Comparison of ENCODE assay signal across 11 mouse cellular contexts in genomic region chr11:85844971-85845370, GRCm38 (mm10). TPM values are rescaled to one million over a fixed set of nuclear protein-coding genes. Genes with fewer than 3 reads are reported as not detected.
A peak's percentile ranks its signal among the peaks of the same experiment; 100 is the strongest.
DNase-seq lines count a peak whose midpoint lies in the region; ATAC-seq and TF ChIP-seq lines count a peak whose summit lies in the region.
"Had no signal": no experiment of that assay in that cellular context is flagged by ENCODE, and none has a peak within 500 bp of the region (broad histone marks: within the 10 kb centered on the region; RNA-seq: fewer than 3 reads in every experiment).

No protein-coding gene starts in this region.

- ATAC-seq in heart, postnatal 0 days (ENCODE audit: insufficient read depth, low read depth), result no peak
- ATAC-seq in embryonic facial prominence, embryonic 11.5 days (replicated peaks; ENCODE audit: insufficient number of reproducible peaks, low FRiP score, low TSS enrichment, low read depth), result no peak
- ATAC-seq in intestine, postnatal 0 days, result no peak
- no peak for ATAC-seq in liver, postnatal 0 days
- ATAC-seq in erythroid progenitor cell, adult 5-6 weeks (replicated peaks; ENCODE audit: low FRiP score, poor library complexity, severe bottlenecking), result no peak

- H3K36me3 ChIP-seq in heart, postnatal 0 days (replicated peaks; ENCODE audit: control insufficient read depth, insufficient read depth, low read length), result no peaks in the 10 kb centered on the region
- H3K36me3 ChIP-seq in embryonic facial prominence, embryonic 11.5 days (replicated peaks; ENCODE audit: control insufficient read depth, insufficient read depth, low read depth, low read length), result no peaks in the 10 kb centered on the region
- no peaks in the 10 kb centered on the region for H3K36me3 ChIP-seq in intestine, postnatal 0 days (ENCODE audit: control insufficient read depth, insufficient read depth)
- H3K36me3 ChIP-seq in liver, postnatal 0 days (replicated peaks; ENCODE audit: insufficient read depth, low read length), result no peaks in the 10 kb centered on the region

- H3K4me1 ChIP-seq in heart, postnatal 0 days (ENCODE audit: control insufficient read depth, insufficient read depth), result 0 out of 2 replicates have a peak, but pooled peaks cover 7% of the 10 kb centered on the region
- peaks cover 2% of the 10 kb centered on the region; the same call in 1 of the 2 replicates for H3K4me1 ChIP-seq in embryonic facial prominence, embryonic 11.5 days (ENCODE audit: control insufficient read depth, insufficient read depth, low read length)
- H3K4me1 ChIP-seq in intestine, postnatal 0 days (replicated peaks; ENCODE audit: control insufficient read depth, insufficient read depth, low read length), result peaks cover 8% of the 10 kb centered on the region
- H3K4me1 ChIP-seq in liver, postnatal 0 days (ENCODE audit: insufficient read depth), result peaks cover 21% of the 10 kb centered on the region

- DNase-seq in heart, postnatal 0 days (ENCODE audit: low spot score), result no peak
- DNase-seq in heart, postnatal 4 days, result no peak
- DNase-seq in embryonic facial prominence, embryonic 11.5 days (ENCODE audit: low spot score), result no peak
- no peak for DNase-seq in liver, postnatal 0 days
- no peak for DNase-seq in cerebellum, adult 18-20 months
- no peak for DNase-seq in gastrocnemius, postnatal 14 days

- intact Hi-C loops in gastrocnemius, postnatal 14 days (cut with DNase I; ENCODE audit: low total_unique reads), result loop anchor here (5.0 kb wide), 2 partner anchors 127 to 327 kb away; no protein-coding TSS in a partner anchor

- H3K4me3 ChIP-seq in heart, postnatal 0 days (ENCODE audit: low read depth, low read length), result no peak overlapping the region
- H3K4me3 ChIP-seq in embryonic facial prominence, embryonic 11.5 days (ENCODE audit: low read depth, low read length), result peak overlapping the region; percentile 79
- H3K4me3 ChIP-seq in intestine, postnatal 0 days (ENCODE audit: low read depth, low read length), result peak overlapping the region; percentile 54; the same call in 1 of the 2 replicates
- H3K4me3 ChIP-seq in liver, postnatal 0 days (ENCODE audit: low read depth, low read length), result no peak overlapping the region

- peak overlapping the region; percentile 66; the same call in 1 of the 2 replicates for H3K4me2 ChIP-seq in heart, postnatal 0 days (ENCODE audit: low read depth, low read length)
- H3K4me2 ChIP-seq in embryonic facial prominence, embryonic 11.5 days (ENCODE audit: low read depth, low read length), result peak overlapping the region; percentile 87
- H3K4me2 ChIP-seq in intestine, postnatal 0 days (replicated peaks; ENCODE audit: low read depth), result peak overlapping the region; percentile 91; the same call in 1 of the 2 replicates
- H3K4me2 ChIP-seq in liver, postnatal 0 days (ENCODE audit: low read depth, low read length), result peak overlapping the region; percentile 82

- H3K27ac ChIP-seq in heart, postnatal 0 days (ENCODE audit: low read depth), result no peak overlapping the region; the same call in 1 of the 2 replicates
- peak overlapping the region; percentile 81; the same call in 1 of the 2 replicates for H3K27ac ChIP-seq in embryonic facial prominence, embryonic 11.5 days (replicated peaks; ENCODE audit: low read depth, low read length)
- H3K27ac ChIP-seq in intestine, postnatal 0 days (ENCODE audit: low read depth, low read length), result no peak overlapping the region
- no peak overlapping the region for H3K27ac ChIP-seq in liver, postnatal 0 days (ENCODE audit: low read depth)

- no peak for TF ChIP-seq EP300 in heart, postnatal 0 days (IDR thresholded peaks at IDR 0.05; ENCODE audit: low read depth)
- no peak for TF ChIP-seq EP300 in liver, postnatal 0 days (IDR thresholded peaks at IDR 0.05; ENCODE audit: low read depth)

- TF ChIP-seq CTCF in heart, postnatal 0 days (IDR thresholded peaks at IDR 0.05; ENCODE audit: low read depth), result no peak
- no peak for TF ChIP-seq CTCF in intestine, postnatal 0 days (IDR thresholded peaks at IDR 0.05; ENCODE audit: low read depth)
- TF ChIP-seq CTCF in liver, postnatal 0 days (IDR thresholded peaks at IDR 0.05; ENCODE audit: low read depth), result no peak

- WGBS in heart, postnatal 0 days, result 39% methylated on average over 5 of the region's 5 CpGs
- WGBS in embryonic facial prominence, embryonic 11.5 days, result 28% methylated on average over 5 of the region's 5 CpGs
- 42% methylated on average over 5 of the region's 5 CpGs for whole genome bisulfite sequencing in intestine, postnatal 0 days
- WGBS in liver, postnatal 0 days (ENCODE audit: insufficient replicate concordance), result 29% methylated on average over 5 of the region's 5 CpGs

- H3K27me3 ChIP-seq in heart, postnatal 0 days (ENCODE audit: control insufficient read depth, insufficient read depth, low read length), result peaks cover 52% of the 10 kb centered on the region
- peaks cover 5% of the 10 kb centered on the region for H3K27me3 ChIP-seq in embryonic facial prominence, embryonic 11.5 days (ENCODE audit: control insufficient read depth, insufficient read depth, low read length)
- peaks cover 42% of the 10 kb centered on the region for H3K27me3 ChIP-seq in intestine, postnatal 0 days (replicated peaks; ENCODE audit: control insufficient read depth, insufficient read depth, low read length)
- H3K27me3 ChIP-seq in liver, postnatal 0 days (ENCODE audit: insufficient read depth, low read length), result peaks cover 79% of the 10 kb centered on the region

- H3K9me3 ChIP-seq in heart, postnatal 0 days (replicated peaks; ENCODE audit: control insufficient read depth, low read length), result no peaks in the 10 kb centered on the region
- no peaks in the 10 kb centered on the region for H3K9me3 ChIP-seq in embryonic facial prominence, embryonic 11.5 days (replicated peaks; ENCODE audit: control insufficient read depth, low read length)
- no peaks in the 10 kb centered on the region for H3K9me3 ChIP-seq in intestine, postnatal 0 days (ENCODE audit: control insufficient read depth)
- H3K9me3 ChIP-seq in liver, postnatal 0 days (ENCODE audit: low read length), result no peaks in the 10 kb centered on the region

- no peak overlapping the region for H3K9ac ChIP-seq in heart, postnatal 0 days (replicated peaks; ENCODE audit: low read depth, low read length)
- peak overlapping the region; percentile 80 for H3K9ac ChIP-seq in embryonic facial prominence, embryonic 11.5 days (replicated peaks; ENCODE audit: low read length)
- no peak overlapping the region for H3K9ac ChIP-seq in intestine, postnatal 0 days (ENCODE audit: low read depth, low read length)
- H3K9ac ChIP-seq in liver, postnatal 0 days (replicated peaks), result no peak overlapping the region

RNA-seq across cellular contexts. Expression of gene Gm11444, which starts 5.2 kb away (rescaled TPM):
- not detected in 2 replicates for total RNA-seq in heart, postnatal 0 days (2014; rRNA removed; ENCODE audit: low replicate concordance)
- not detected in 2 replicates for polyA plus RNA-seq in heart, postnatal 0 days (2015; fragmentation: Nextera tagmentation; extraction: Ambion mirVana)
- total RNA-seq in heart, postnatal 4 days (2021), result not detected
- polyA plus RNA-seq in embryonic facial prominence, embryonic 11.5 days (2014; fragmentation: Nextera tagmentation; extraction: Ambion mirVana), result not detected in 2 replicates
- polyA plus RNA-seq in intestine, postnatal 0 days (2015; fragmentation: Nextera tagmentation; extraction: Ambion mirVana), result not detected in 2 replicates
- polyA plus RNA-seq in liver, postnatal 0 days (2015; fragmentation: Nextera tagmentation; extraction: Ambion mirVana), result not detected in 2 replicates
- total RNA-seq in gastrocnemius, postnatal 14 days (2021), result not detected
- not detected in 2 replicates for total RNA-seq in erythroid progenitor cell, adult 5-6 weeks (2015; ENCODE audit: low replicate concordance)
- not detected in 2 replicates for total RNA-seq in erythroid progenitor cell, adult 5-6 weeks (2017; ENCODE audit: low replicate concordance)
- total RNA-seq: left cerebral cortex, postnatal 4 days had no signal
- polyA plus RNA-seq: brain, embryonic 14.5 days; frontal cortex, adult 2 months had no signal

RNA-seq across cellular contexts. Expression of gene Tbx2, which starts 12.6 kb away (rescaled TPM):
- 8.5 and 12.0 TPM in 2 replicates for total RNA-seq in heart, postnatal 0 days (2014; rRNA removed; ENCODE audit: low replicate concordance)
- 1.3 TPM in 2 replicates for polyA plus RNA-seq in heart, postnatal 0 days (2015; fragmentation: Nextera tagmentation; extraction: Ambion mirVana)
- total RNA-seq in heart, postnatal 4 days (2021), result 10 to 100 TPM; 11.3 to 11.5 TPM
- 22.3 and 25.9 TPM in 2 replicates for polyA plus RNA-seq in embryonic facial prominence, embryonic 11.5 days (2014; fragmentation: Nextera tagmentation; extraction: Ambion mirVana)
- polyA plus RNA-seq in intestine, postnatal 0 days (2015; fragmentation: Nextera tagmentation; extraction: Ambion mirVana), result 3.0 and 3.3 TPM in 2 replicates
- polyA plus RNA-seq in liver, postnatal 0 days (2015; fragmentation: Nextera tagmentation; extraction: Ambion mirVana), result 0.66 and 0.75 TPM in 2 replicates
- total RNA-seq in gastrocnemius, postnatal 14 days (2021), result 10 to 100 TPM in 1 of 2 experiments, 1 to 10 TPM in 1; 9.7 to 10.1 TPM
- total RNA-seq in erythroid progenitor cell, adult 5-6 weeks (2015; ENCODE audit: low replicate concordance), result 1.1 TPM in 1 of 2 replicates, not detected in the other
- total RNA-seq in erythroid progenitor cell, adult 5-6 weeks (2017; ENCODE audit: low replicate concordance), result 1.4 TPM in 1 of 2 replicates, not detected in the other

RNA-seq across cellular contexts. Expression of gene Tbx4, which starts 41.3 kb away (rescaled TPM):
- not detected in 2 replicates for total RNA-seq in heart, postnatal 0 days (2014; rRNA removed; ENCODE audit: low replicate concordance)
- polyA plus RNA-seq in heart, postnatal 0 days (2015; fragmentation: Nextera tagmentation; extraction: Ambion mirVana), result 0.05 and 0.07 TPM in 2 replicates
- under 1 TPM in 1 of 2 experiments, not detected in 1; 0.09 TPM for total RNA-seq in heart, postnatal 4 days (2021)
- polyA plus RNA-seq in embryonic facial prominence, embryonic 11.5 days (2014; fragmentation: Nextera tagmentation; extraction: Ambion mirVana), result 0.65 and 1.5 TPM in 2 replicates
- not detected in 2 replicates for polyA plus RNA-seq in intestine, postnatal 0 days (2015; fragmentation: Nextera tagmentation; extraction: Ambion mirVana)
- polyA plus RNA-seq in liver, postnatal 0 days (2015; fragmentation: Nextera tagmentation; extraction: Ambion mirVana), result not detected in 2 replicates
- total RNA-seq in gastrocnemius, postnatal 14 days (2021), result 1 to 10 TPM; 1.7 to 2.6 TPM
- total RNA-seq in erythroid progenitor cell, adult 5-6 weeks (2015; ENCODE audit: low replicate concordance), result not detected in 2 replicates
- total RNA-seq in erythroid progenitor cell, adult 5-6 weeks (2017; ENCODE audit: low replicate concordance), result not detected in 2 replicates

Comparison
In these comparisons a context has a peak if more than half of its experiments do, and no peak if none do; other contexts are left out.
1. H3K4me3 ChIP-seq: peak in embryonic facial prominence, embryonic 11.5 days (single experiment) and intestine, postnatal 0 days (single experiment); none in heart, postnatal 0 days (single experiment) and liver, postnatal 0 days (single experiment).
2. Peak in every context shown above with its lines, with median percentiles within 50 percentile points of each other: H3K4me2 ChIP-seq.